Mouse (Mus musculus) cerebellum, adult 2 months (tissue): ENCODE measurements at regions not wholly inside any gene's neighbourhood (a gene's known extent, or its start where the extent isn't known, plus 50 kb on each side); places are given as distances from the start of the nearest gene placed in this dataset.

Experiments used
- CTCF ChIP-seq: fragments of 200-500 bp; IDR thresholded peaks from 2 replicates; pipeline ENCODE4 v1.5.1; 2011; ENCODE audit warnings: low read depth, mild to moderate bottlenecking, control low read depth, low read length, moderate library complexity, borderline replicate concordance; ENCODE audit not compliant: insufficient read depth
- POLR2A ChIP-seq: fragments of 200-500 bp; IDR thresholded peaks from 2 replicates; pipeline ENCODE4 v1.6.1; 2011; ENCODE audit warnings: low read length, control low read depth, borderline replicate concordance; ENCODE audit not compliant: insufficient read depth

DNA sequence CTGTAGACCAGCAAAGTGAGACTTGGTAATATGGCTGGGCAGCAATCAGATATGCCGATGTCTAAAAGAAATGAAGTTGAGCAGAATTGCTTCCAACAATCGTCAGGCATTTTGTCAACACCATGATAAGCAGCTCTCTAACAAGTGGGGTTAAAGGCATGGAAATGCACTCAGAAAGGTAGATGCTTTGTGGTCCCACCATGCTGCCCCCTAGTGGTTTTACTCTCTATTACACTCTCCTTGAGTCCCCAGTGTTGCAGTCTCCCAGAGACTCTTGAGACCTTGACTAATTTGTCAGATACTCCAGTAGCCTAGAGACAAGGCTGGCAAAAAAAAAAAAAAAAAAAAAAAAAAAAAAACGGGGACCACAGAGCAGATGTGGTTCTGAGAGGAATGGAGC is 595.8 kb downstream of the Pcdh19 start:
- no peak for TF ChIP-seq CTCF
- TF ChIP-seq POLR2A = no peak
